Mouse (Mus musculus): ENCODE data around the gene Vps51. TPM values are rescaled to one million over a fixed set of nuclear protein-coding genes. Genes with fewer than 3 reads are reported as not detected.

Gene Vps51
- polyA plus RNA-seq, 1 experiment from 2014 or later, result 38.9 TPM

DNA sequence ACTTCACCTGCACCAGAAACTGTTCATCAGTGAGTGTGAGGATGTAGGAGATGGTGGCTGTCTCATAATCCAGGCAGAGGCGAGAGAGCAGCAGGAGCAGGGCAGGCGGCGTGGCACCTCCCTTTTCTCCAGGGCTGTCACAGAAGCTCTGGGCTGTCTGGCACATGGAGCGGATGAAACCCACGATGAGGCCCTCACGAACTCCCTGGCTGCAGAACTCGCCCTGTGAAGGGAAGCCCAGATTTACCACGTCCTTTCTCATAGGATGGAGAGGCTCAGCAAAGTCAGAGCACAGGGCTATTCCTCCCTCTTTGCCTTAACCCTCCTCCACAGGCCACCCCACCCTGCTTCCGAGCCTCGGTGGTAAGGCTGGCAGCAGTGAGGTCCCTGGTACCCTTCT, 7.2 kb downstream of the Vps51 start:
- 87% methylated on average over 10 of the region's 10 CpGs for WGBS (ENCODE audit: insufficient replicate concordance)
- H3K27me3 ChIP-seq (ENCODE audit: control insufficient read depth, insufficient read depth, low read length), result no peaks in the 10 kb centered on the region
- no peak overlapping the region for H3K9ac ChIP-seq (ENCODE audit: low read depth, low read length)
- no peak overlapping the region for H3K4me3 ChIP-seq (ENCODE audit: low read depth, low read length)
- no peak overlapping the region for H3K27ac ChIP-seq (ENCODE audit: low read depth, low read length)
- peaks cover 17% of the 10 kb centered on the region for H3K36me3 ChIP-seq (ENCODE audit: control insufficient read depth, insufficient read depth, low read length)
- no peak for ATAC-seq (replicated peaks; ENCODE audit: insufficient number of reproducible peaks, low FRiP score, low TSS enrichment)
- H3K9me3 ChIP-seq (replicated peaks; ENCODE audit: control insufficient read depth, low read length), result no peaks in the 10 kb centered on the region
- peaks cover 18% of the 10 kb centered on the region for H3K4me1 ChIP-seq (ENCODE audit: control insufficient read depth, insufficient read depth, low read length)
- H3K4me2 ChIP-seq, result no peak overlapping the region

DNA sequence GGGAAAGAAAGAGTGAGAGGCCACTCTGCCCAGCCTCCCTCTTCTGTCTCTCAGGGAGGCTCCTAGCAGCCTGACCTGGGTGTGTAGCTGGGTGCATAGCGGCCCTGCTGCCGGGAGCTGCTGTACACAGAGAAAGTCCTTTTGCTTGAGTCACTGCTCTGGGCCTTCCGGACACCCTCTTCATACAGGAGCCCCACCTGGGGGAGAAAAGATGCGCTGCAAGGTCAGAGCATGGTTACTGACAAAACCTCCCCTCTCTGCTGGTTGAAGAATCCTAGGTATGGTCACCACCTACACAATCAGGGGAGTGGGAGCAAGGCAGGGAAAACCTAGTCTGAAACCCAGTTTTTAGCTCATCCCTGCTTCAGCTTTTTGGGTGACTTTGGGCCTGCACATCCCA, 8.1 kb downstream of the Vps51 start:
- Histone ChIP-seq H3K4me3 (ENCODE audit: low read depth, low read length) (no peak overlapping the region), H3K4me1 (ENCODE audit: control insufficient read depth, insufficient read depth, low read length) (peaks cover 18% of the 10 kb centered on the region), H3K4me2 (no peak overlapping the region), H3K27ac (ENCODE audit: low read depth, low read length) (no peak overlapping the region), H3K9me3 (replicated peaks; ENCODE audit: control insufficient read depth, low read length) (no peaks in the 10 kb centered on the region), H3K9ac (ENCODE audit: low read depth, low read length) (no peak overlapping the region), H3K27me3 (ENCODE audit: control insufficient read depth, insufficient read depth, low read length) (no peaks in the 10 kb centered on the region), H3K36me3 (ENCODE audit: control insufficient read depth, insufficient read depth, low read length) (peaks cover 17% of the 10 kb centered on the region)
- WGBS (ENCODE audit: insufficient replicate concordance), result 75% methylated on average over 4 of the region's 4 CpGs
- no peak for ATAC-seq (replicated peaks; ENCODE audit: insufficient number of reproducible peaks, low FRiP score, low TSS enrichment)

DNA sequence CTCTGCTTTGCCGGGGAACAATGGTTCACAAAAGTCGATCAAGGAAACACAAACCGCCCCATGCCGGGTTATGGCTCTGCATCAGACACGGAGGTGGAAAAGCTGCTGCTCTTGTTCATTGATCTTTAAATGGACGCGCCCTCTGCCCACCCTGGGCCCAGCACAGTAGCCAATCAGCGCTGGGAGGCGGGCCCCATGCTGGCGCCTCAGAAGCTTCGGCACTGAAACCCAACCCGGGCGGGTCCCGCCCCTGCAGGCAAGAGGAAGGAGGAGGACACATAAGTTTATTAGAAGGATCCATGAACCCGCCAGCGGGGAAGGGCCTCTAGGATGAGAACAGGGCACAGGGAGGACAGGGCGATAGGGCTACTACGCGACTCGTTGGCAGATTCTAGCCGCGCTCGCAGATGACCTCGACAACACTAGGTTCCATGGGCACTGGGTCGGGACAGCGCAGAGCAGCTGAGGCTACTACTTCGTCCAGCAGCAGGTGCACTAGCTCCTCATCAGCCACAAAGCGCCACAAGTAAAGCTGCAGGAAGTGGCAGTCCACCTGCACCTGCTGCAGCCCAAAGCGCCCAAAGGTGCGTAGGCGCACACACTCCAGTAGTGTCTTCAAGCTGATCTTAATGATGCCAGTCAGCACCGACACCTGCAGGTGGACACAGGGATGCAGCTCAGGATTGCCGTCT, 9.2 kb downstream of the Vps51 start, which contains the start of gene Tm7sf2:
TSS of gene Tm7sf2 (minus strand) at position 650 of the 692 bp plus-strand sequence.
- WGBS (ENCODE audit: insufficient replicate concordance), result 13% methylated on average over 33 of the region's 33 CpGs
- H3K27me3 ChIP-seq (ENCODE audit: control insufficient read depth, insufficient read depth, low read length), result no peaks in the 10 kb centered on the region
- peak; percentile 84 for ATAC-seq (replicated peaks; ENCODE audit: insufficient number of reproducible peaks, low FRiP score, low TSS enrichment)
- H3K9me3 ChIP-seq (replicated peaks; ENCODE audit: control insufficient read depth, low read length), result no peaks in the 10 kb centered on the region
- peak within 1 kb of the TSS; percentile 52 for H3K4me3 ChIP-seq (ENCODE audit: low read depth, low read length)
- peaks cover 17% of the 10 kb centered on the region for H3K36me3 ChIP-seq (ENCODE audit: control insufficient read depth, insufficient read depth, low read length)
- H3K27ac ChIP-seq (ENCODE audit: low read depth, low read length), result peak within 1 kb of the TSS; percentile 57
- H3K4me2 ChIP-seq, result peak within 1 kb of the TSS; percentile 99
- H3K4me1 ChIP-seq (ENCODE audit: control insufficient read depth, insufficient read depth, low read length), result peaks cover 18% of the 10 kb centered on the region
- peak within 1 kb of the TSS; percentile 71 for H3K9ac ChIP-seq (ENCODE audit: low read depth, low read length)

DNA sequence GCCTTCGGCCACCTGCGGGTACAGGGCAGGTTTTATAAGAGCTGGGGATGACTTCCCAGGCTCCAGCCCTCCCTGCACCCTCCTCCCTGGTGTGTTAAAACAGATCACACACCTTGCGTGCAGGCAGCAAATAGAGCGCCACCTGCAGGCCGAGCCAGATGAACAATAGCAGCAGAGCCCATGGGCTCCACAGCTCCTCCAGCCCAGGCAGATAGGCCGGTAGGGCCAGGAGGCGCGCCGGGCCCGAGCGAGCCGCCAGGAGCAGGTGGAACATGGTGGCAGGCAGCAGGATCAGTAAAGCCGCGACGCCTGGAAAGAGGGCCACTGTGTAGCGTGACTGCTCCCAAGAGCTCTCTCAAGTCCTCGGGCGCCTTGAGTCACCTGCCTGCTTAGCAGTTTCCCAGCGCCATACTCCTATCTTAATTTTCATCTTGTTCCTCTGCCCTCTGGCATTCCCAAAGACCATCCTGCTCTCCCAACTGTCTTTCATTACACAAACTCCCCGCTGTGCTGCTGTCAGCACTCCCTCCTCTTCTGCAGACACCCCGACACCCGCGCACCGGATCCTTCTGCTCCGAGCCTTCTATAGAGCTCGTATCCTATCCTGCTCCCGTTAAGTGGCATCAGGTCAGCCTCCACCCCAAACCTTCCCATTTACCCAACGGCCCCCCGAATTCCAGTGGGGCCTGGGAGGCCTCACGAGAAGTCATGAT, 9.9 kb downstream of the Vps51 start:
- H3K36me3 ChIP-seq (ENCODE audit: control insufficient read depth, insufficient read depth, low read length), result peaks cover 17% of the 10 kb centered on the region
- no peaks in the 10 kb centered on the region for H3K9me3 ChIP-seq (replicated peaks; ENCODE audit: control insufficient read depth, low read length)
- ATAC-seq (replicated peaks; ENCODE audit: insufficient number of reproducible peaks, low FRiP score, low TSS enrichment), result peak; percentile 43
- H3K4me2 ChIP-seq, result peak overlapping the region; percentile 99
- peaks cover 25% of the 10 kb centered on the region for H3K4me1 ChIP-seq (ENCODE audit: control insufficient read depth, insufficient read depth, low read length)
- WGBS (ENCODE audit: insufficient replicate concordance), result 2% methylated on average over 30 of the region's 30 CpGs
- H3K4me3 ChIP-seq (ENCODE audit: low read depth, low read length), result peak overlapping the region; percentile 52
- H3K27me3 ChIP-seq (ENCODE audit: control insufficient read depth, insufficient read depth, low read length), result no peaks in the 10 kb centered on the region
- peak overlapping the region; percentile 71 for H3K9ac ChIP-seq (ENCODE audit: low read depth, low read length)
- H3K27ac ChIP-seq (ENCODE audit: low read depth, low read length), result peak overlapping the region; percentile 57

DNA sequence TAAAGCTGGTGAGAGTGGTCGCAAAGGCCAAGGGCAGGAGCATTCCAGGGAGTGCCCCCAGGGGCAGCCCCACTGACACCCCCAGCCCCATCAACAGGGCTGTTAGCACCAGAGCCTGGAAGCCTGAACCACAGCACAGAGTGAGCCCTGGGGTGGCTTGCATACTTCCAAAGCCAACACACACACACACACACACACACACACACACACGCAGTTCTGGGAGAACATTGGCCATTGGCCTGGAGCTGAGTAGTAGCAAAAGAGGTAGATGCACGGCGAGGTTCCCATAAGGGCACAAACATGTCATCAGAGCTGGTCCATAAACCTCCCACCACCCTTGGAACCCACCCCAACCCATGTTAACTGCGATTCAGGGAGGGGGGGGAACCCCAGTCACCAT, 10.5 kb downstream of the Vps51 start:
- H3K27me3 ChIP-seq (ENCODE audit: control insufficient read depth, insufficient read depth, low read length), result no peaks in the 10 kb centered on the region
- peak overlapping the region; percentile 52 for H3K4me3 ChIP-seq (ENCODE audit: low read depth, low read length)
- ATAC-seq (replicated peaks; ENCODE audit: insufficient number of reproducible peaks, low FRiP score, low TSS enrichment), result 0 out of 2 replicates have a peak, but pooled peaks have one; percentile 0
- H3K4me2 ChIP-seq, result peak overlapping the region; percentile 99
- peaks cover 17% of the 10 kb centered on the region for H3K36me3 ChIP-seq (ENCODE audit: control insufficient read depth, insufficient read depth, low read length)
- H3K9me3 ChIP-seq (replicated peaks; ENCODE audit: control insufficient read depth, low read length), result no peaks in the 10 kb centered on the region
- 33% methylated on average over 5 of the region's 5 CpGs for WGBS (ENCODE audit: insufficient replicate concordance)
- peaks cover 31% of the 10 kb centered on the region for H3K4me1 ChIP-seq (ENCODE audit: control insufficient read depth, insufficient read depth, low read length)
- H3K27ac ChIP-seq (ENCODE audit: low read depth, low read length), result no peak overlapping the region; the same call in 1 of the 2 replicates
- peak overlapping the region; percentile 71 for H3K9ac ChIP-seq (ENCODE audit: low read depth, low read length)

DNA sequence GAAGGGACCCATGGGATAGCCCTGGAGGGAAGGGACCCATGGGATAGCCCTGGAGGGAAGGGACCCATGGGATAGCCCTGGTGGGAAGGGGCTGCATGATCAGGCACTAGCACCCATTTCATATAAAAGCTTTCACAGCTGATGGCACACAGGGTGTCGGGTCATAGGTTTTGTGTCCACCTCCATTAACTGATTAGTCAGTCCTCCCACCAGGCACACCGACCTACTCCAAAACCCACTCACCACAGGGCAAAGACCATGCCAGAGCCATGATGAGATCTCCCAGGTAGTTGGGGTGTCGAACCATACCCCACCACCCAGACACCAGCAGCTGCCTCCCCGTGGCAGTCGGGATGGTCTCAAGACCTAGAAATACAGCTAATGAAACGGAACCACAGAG, 13.9 kb downstream of the Vps51 start:
- Histone ChIP-seq H3K36me3 (ENCODE audit: control insufficient read depth, insufficient read depth, low read length) (no peaks in the 10 kb centered on the region), H3K9me3 (replicated peaks; ENCODE audit: control insufficient read depth, low read length) (no peaks in the 10 kb centered on the region), H3K4me2 (no peak overlapping the region), H3K9ac (ENCODE audit: low read depth, low read length) (no peak overlapping the region; the same call in 1 of the 2 replicates), H3K4me3 (ENCODE audit: low read depth, low read length) (no peak overlapping the region), H3K4me1 (ENCODE audit: control insufficient read depth, insufficient read depth, low read length) (peaks cover 34% of the 10 kb centered on the region), H3K27ac (ENCODE audit: low read depth, low read length) (no peak overlapping the region), H3K27me3 (ENCODE audit: control insufficient read depth, insufficient read depth, low read length) (no peaks in the 10 kb centered on the region)
- WGBS (ENCODE audit: insufficient replicate concordance), result 94% methylated on average over 6 of the region's 6 CpGs
- no peak for ATAC-seq (replicated peaks; ENCODE audit: insufficient number of reproducible peaks, low FRiP score, low TSS enrichment)

DNA sequence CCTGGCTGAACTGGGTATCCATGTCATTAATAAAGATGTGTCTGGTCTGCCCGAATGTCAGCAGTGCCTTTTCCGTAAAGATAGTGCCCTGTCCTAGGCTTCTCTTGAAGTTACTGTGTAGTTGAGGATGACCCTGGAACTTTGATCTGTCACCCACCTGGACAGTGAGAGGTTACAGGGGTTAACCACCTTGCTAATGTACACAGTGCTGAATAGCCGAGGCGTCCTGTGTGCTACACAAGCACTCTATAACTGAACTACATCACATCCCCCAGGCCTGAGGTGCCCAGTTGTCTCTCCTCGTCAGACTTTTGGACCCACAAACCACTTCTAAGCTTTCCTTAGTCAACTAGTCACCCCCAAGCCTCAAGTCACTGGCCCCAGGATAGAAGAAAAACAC, 14.6 kb downstream of the Vps51 start:
- no peaks in the 10 kb centered on the region for H3K27me3 ChIP-seq (ENCODE audit: control insufficient read depth, insufficient read depth, low read length)
- 65% methylated on average over 5 of the region's 5 CpGs for WGBS (ENCODE audit: insufficient replicate concordance)
- peak overlapping the region; percentile 88 for H3K4me3 ChIP-seq (ENCODE audit: low read depth, low read length)
- no peaks in the 10 kb centered on the region for H3K36me3 ChIP-seq (ENCODE audit: control insufficient read depth, insufficient read depth, low read length)
- peaks cover 30% of the 10 kb centered on the region for H3K4me1 ChIP-seq (ENCODE audit: control insufficient read depth, insufficient read depth, low read length)
- peak overlapping the region; percentile 100 for H3K4me2 ChIP-seq
- no peak for ATAC-seq (replicated peaks; ENCODE audit: insufficient number of reproducible peaks, low FRiP score, low TSS enrichment)
- H3K9me3 ChIP-seq (replicated peaks; ENCODE audit: control insufficient read depth, low read length), result no peaks in the 10 kb centered on the region
- H3K9ac ChIP-seq (ENCODE audit: low read depth, low read length), result peak overlapping the region; percentile 96
- H3K27ac ChIP-seq (ENCODE audit: low read depth, low read length), result no peak overlapping the region

DNA sequence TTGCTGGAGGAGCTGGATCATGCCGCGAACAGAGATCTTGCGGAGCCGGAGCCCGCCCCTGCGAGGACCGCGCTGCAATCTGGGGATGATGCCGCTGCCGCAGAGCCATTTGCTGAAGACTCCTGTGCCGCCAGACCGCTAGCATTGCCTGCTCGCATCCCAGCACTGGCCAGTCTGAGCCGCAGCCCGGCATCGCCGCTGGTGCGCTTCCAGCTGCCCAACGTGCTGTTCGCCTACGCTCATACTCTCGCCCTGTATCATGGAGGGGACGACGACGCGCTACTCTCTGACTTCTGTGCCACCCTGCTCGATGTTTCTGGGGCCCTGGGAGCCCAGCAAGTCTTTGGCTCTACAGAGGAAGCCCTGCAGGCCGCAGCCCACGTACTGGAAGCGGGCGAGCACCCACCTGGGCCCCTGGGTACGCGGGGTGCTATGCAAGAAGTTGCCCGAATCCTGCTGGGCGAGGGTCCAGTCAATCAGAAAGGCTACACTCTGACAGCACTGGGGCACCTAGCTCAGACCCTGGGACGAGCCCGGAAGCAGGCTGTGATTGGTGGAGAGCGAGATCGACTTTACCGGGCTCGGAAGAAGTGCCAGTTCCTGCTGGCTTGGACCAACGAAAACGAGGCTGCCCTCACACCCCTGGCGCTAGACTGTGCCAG, 15.3 kb downstream of the Vps51 start:
- Histone ChIP-seq H3K4me2 (peak overlapping the region; percentile 100), H3K4me3 (ENCODE audit: low read depth, low read length) (peak overlapping the region; percentile 88), H3K9me3 (replicated peaks; ENCODE audit: control insufficient read depth, low read length) (no peaks in the 10 kb centered on the region), H3K4me1 (ENCODE audit: control insufficient read depth, insufficient read depth, low read length) (peaks cover 26% of the 10 kb centered on the region), H3K9ac (ENCODE audit: low read depth, low read length) (peak overlapping the region; percentile 96), H3K27ac (ENCODE audit: low read depth, low read length) (peak overlapping the region; percentile 98), H3K36me3 (ENCODE audit: control insufficient read depth, insufficient read depth, low read length) (no peaks in the 10 kb centered on the region), H3K27me3 (ENCODE audit: control insufficient read depth, insufficient read depth, low read length) (no peaks in the 10 kb centered on the region)
- WGBS (ENCODE audit: insufficient replicate concordance), result 2% methylated on average over 41 of the region's 44 CpGs
- ATAC-seq (replicated peaks; ENCODE audit: insufficient number of reproducible peaks, low FRiP score, low TSS enrichment), result no peak

Data from heart, embryonic 11.5 days (tissue).